Mouse (Mus musculus) thymus, adult 18-20 months (tissue): ENCODE data around the gene Amfr.

Source experiments
- DNase-seq, 2 experiments: peaks; one replicate each; pipeline ENCODE4 v3.0.0; 2022; ENCODE audit warnings: mixed read lengths in 2 of 2

Amfr gene

GRCm38 (mm10) chr8:94012013-94012951 lies at the start of gene Amfr:
Gene Amfr, minus strand, starts transcription at chr8:94012842.
- DNase-seq = peak; percentile 43 to 48

- DNase-seq = no peak
Measured at GRCm38 (mm10) chr8:94057157-94057854, 44.7 kb upstream of the Amfr start.

- DNase-seq = no peak
Measured at GRCm38 (mm10) chr8:94052696-94053095, 40.1 kb upstream of the Amfr start.

- DNase-seq = no peak
Measured at GRCm38 (mm10) chr8:94047845-94048244, 35.2 kb upstream of the Amfr start.

GRCm38 (mm10) chr8:94037806-94038205 lies 25.2 kb upstream of the Amfr start:
- DNase-seq = no peak

- DNase-seq = peak; percentile 87 to 93
Measured at GRCm38 (mm10) chr8:94036944-94037524, 24.4 kb upstream of the Amfr start, which contains the start of the genes Nudt21 and Ogfod1. Gene Nudt21, minus strand, starts transcription at chr8:94037031. Gene Ogfod1, plus strand, starts transcription at chr8:94037198.

- peak; percentile 47 to 61 for DNase-seq
Measured at GRCm38 (mm10) chr8:94036541-94036940, 23.9 kb upstream of the Amfr start.

- no peak for DNase-seq
Measured at GRCm38 (mm10) chr8:94035200-94035599, 22.6 kb upstream of the Amfr start.

GRCm38 (mm10) chr8:94033601-94034000 lies 21.0 kb upstream of the Amfr start:
- no peak for DNase-seq

GRCm38 (mm10) chr8:94029701-94030100 lies 17.1 kb upstream of the Amfr start:
- DNase-seq = no peak

GRCm38 (mm10) chr8:94023916-94024315 lies 11.3 kb upstream of the Amfr start:
- DNase-seq = no peak

GRCm38 (mm10) chr8:94013026-94013612 lies 477 bp upstream of the Amfr start:
- DNase-seq = no peak

- peak in 1 of 2 experiments; percentile 35 for DNase-seq
Measured at GRCm38 (mm10) chr8:94011076-94012012, 1.3 kb downstream of the Amfr start.

GRCm38 (mm10) chr8:94010101-94010705 lies 2.4 kb downstream of the Amfr start:
- DNase-seq = no peak

- DNase-seq = no peak
Measured at GRCm38 (mm10) chr8:94009243-94009845, 3.3 kb downstream of the Amfr start.

GRCm38 (mm10) chr8:94004139-94004538 lies 8.5 kb downstream of the Amfr start:
- no peak for DNase-seq

- no peak for DNase-seq
Measured at GRCm38 (mm10) chr8:93998961-93999360, 13.7 kb downstream of the Amfr start.

- no peak for DNase-seq
Measured at GRCm38 (mm10) chr8:93989739-93990138, 22.9 kb downstream of the Amfr start.

- DNase-seq = no peak
Measured at GRCm38 (mm10) chr8:93984731-93985130, 27.9 kb downstream of the Amfr start.

- no peak for DNase-seq
Measured at GRCm38 (mm10) chr8:93983827-93984226, 28.8 kb downstream of the Amfr start.

GRCm38 (mm10) chr8:93981679-93982215 lies 30.9 kb downstream of the Amfr start:
- no peak for DNase-seq
